Mouse (Mus musculus): Measurements from ENCODE around the gene Pet117. TPM values are rescaled to one million over a fixed set of nuclear protein-coding genes. Genes with fewer than 3 reads are reported as not detected.
"Not testable (repeated sequence)": the region's sequence is repeated elsewhere in the genome, so short reads cannot be mapped to it uniquely, and the experiment has no call there.

Gene Pet117
- polyA plus RNA-seq, 1 experiment, result not detected

DNA sequence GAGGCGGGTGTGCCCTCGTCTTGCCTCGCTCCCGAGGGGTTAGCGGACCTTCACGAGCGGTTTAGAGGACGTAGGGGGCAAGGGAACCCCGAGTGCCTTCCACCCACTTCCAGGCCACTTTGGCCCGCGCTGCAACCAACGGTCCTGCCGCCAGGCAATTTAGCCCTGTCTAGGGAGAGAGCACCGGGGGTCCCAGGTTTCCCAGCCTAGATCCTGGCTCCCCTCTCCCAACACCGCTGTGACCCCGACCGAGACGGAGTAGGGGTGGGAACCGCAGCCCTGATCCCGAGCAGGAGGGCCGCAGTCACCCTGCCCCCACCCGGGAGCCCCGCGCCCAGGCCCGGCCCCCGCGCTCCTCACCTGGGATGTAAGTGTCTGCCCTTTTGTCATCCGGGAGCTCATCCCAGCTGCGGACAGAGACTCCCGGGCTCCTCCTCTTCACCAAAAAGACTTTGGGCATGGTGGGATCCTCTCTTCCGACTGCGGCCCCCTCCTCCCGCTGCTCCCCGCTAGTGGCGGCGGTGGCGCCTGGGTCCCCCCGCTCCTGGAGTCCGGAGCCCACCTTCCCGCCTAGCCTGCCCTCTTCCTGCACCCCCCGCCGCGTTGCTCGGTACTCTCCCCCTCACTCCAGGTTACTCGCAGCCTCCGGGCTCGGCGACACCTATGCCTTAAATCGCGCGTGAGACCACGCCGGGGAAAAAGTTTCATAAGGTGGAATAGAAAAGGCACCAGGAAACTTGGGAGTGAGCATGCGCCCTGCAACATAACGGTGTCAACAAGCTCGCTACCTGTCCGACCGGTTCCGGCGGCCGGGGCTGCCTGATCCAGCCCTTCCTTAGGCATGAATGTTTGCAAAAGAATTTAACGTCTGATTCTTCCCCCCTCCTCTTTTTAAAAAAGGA, 37.1 kb upstream of the Pet117 start, which contains the start of gene Ovol2:
Gene Ovol2 (minus strand): TSS at position 746 of the 902 bp plus-strand sequence.
- TF ChIP-seq CTCF (IDR thresholded peaks at IDR 0.05; ENCODE audit: extremely low read depth, insufficient read length, insufficient replicate concordance, low read depth, low read length) (no peak), POLR2A (IDR thresholded peaks at IDR 0.05; ENCODE audit: low read depth, low read length) (no peak)
- Histone ChIP-seq H3K4me3 (ENCODE audit: low read depth, low read length) (peak within 1 kb of the TSS; percentile 79), H3K36me3 (ENCODE audit: control insufficient read depth, insufficient read depth, low read length) (no peaks in the 10 kb centered on the region), H3K27ac (ENCODE audit: insufficient read depth, low read depth, low read length) (peak within 1 kb of the TSS; percentile 78), H3K27me3 (ENCODE audit: control insufficient read depth, insufficient read depth, low read length) (0 out of 2 replicates have a peak, but pooled peaks cover 2% of the 10 kb centered on the region), H3K4me1 (ENCODE audit: control insufficient read depth, insufficient read depth, insufficient read length, low read length) (peaks cover 7% of the 10 kb centered on the region)
- WGBS, result under 1% methylated on average over 62 of the region's 62 CpGs

DNA sequence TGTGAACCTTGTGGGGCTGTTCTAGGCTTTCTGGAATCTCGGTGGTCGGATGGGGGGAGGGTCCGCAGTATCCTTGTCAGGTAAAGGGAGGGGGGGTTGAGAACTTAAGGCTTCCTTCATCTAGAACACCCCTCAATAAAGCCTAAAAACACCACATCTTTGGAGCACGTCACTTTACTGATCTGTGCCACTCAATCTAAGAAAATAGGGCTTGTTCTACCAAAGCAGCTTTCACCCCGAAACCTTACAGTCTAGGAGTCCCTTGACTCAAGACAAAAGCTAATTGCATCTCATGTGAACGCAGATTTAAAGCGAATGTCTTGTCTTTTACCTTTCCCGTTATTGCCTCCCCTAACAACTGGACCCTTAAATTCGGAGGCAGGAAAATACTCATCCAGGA, 36.3 kb upstream of the Pet117 start:
- H3K4me3 ChIP-seq (ENCODE audit: low read depth, low read length), result peak overlapping the region; percentile 79
- TF ChIP-seq POLR2A (IDR thresholded peaks at IDR 0.05; ENCODE audit: low read depth, low read length) (no peak), CTCF (IDR thresholded peaks at IDR 0.05; ENCODE audit: extremely low read depth, insufficient read length, insufficient replicate concordance, low read depth, low read length) (no peak)
- H3K27me3 ChIP-seq (ENCODE audit: control insufficient read depth, insufficient read depth, low read length), result 0 out of 2 replicates have a peak, but pooled peaks cover 2% of the 10 kb centered on the region
- H3K4me1 ChIP-seq (ENCODE audit: control insufficient read depth, insufficient read depth, insufficient read length, low read length), result peaks cover 7% of the 10 kb centered on the region
- WGBS, result 9% methylated on average over 9 of the region's 9 CpGs
- H3K27ac ChIP-seq (ENCODE audit: insufficient read depth, low read depth, low read length), result no peak overlapping the region
- no peaks in the 10 kb centered on the region for H3K36me3 ChIP-seq (ENCODE audit: control insufficient read depth, insufficient read depth, low read length)

DNA sequence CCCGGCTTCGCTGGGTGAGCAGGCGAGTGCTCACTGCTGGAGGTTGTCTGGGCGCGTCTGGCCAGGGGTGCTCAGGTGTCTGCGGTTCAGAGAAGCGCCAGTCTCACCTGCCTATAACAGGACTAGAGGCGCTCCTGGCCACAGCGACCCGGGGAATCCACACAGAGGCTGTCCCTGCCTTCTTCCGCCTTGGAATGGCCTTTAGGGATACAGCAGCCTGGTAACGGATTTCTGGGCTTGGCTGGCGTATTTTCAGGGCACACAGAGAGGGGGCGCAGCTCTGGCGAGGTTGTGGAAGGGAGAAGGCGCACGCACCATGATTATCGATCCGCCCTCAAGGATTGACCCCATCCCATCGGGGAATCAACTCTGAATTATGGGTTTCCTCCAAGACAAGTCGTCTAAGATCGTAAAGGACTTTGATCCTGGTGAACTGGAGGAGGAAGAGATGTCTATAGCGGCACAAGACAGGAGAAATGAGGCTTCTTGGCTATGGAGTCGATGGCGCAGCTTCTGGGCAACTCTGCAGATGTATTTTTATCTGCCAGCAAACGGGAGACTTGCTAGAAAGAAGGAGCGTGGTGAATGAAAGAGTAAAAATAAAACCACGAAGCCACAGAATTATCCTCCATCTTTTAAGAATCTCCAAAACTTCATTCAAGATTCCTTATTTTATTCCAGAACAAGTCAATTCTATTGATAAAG, 35.5 kb upstream of the Pet117 start:
- Histone ChIP-seq H3K36me3 (ENCODE audit: control insufficient read depth, insufficient read depth, low read length) (no peaks in the 10 kb centered on the region), H3K4me3 (ENCODE audit: low read depth, low read length) (peak overlapping the region; percentile 54), H3K27ac (ENCODE audit: insufficient read depth, low read depth, low read length) (no peak overlapping the region), H3K27me3 (ENCODE audit: control insufficient read depth, insufficient read depth, low read length) (0 out of 2 replicates have a peak, but pooled peaks cover 2% of the 10 kb centered on the region), H3K4me1 (ENCODE audit: control insufficient read depth, insufficient read depth, insufficient read length, low read length) (peaks cover 7% of the 10 kb centered on the region)
- 9% methylated on average over 28 of the region's 28 CpGs for WGBS
- peak; percentile 32; the same call in 1 of the 2 replicates for TF ChIP-seq CTCF (IDR thresholded peaks at IDR 0.05; ENCODE audit: extremely low read depth, insufficient read length, insufficient replicate concordance, low read depth, low read length)
- no peak for TF ChIP-seq POLR2A (IDR thresholded peaks at IDR 0.05; ENCODE audit: low read depth, low read length)

DNA sequence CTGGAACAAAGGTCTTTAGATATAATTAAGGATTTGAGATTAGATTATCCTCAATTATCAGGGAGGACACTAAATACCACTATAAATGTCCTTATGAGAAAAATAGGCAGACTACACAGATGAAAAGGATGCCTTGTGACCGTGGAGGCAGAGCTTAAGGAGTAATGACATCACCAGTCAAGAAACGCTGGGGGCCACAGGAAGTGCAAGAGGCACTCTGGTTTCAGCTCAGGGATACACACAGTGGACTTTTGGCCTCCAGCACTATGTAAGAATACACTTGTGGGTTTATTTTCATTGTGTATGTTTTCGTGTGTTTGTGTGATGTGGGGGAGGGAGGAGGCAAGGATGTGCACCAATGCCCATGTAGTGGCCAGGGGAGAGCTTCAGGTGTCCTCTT, 31.6 kb upstream of the Pet117 start:
- Histone ChIP-seq H3K27me3 (ENCODE audit: control insufficient read depth, insufficient read depth, low read length) (0 out of 2 replicates have a peak, but pooled peaks cover 2% of the 10 kb centered on the region), H3K4me1 (ENCODE audit: control insufficient read depth, insufficient read depth, insufficient read length, low read length) (peaks cover 4% of the 10 kb centered on the region), H3K4me3 (ENCODE audit: low read depth, low read length) (no peak overlapping the region), H3K36me3 (ENCODE audit: control insufficient read depth, insufficient read depth, low read length) (no peaks in the 10 kb centered on the region), H3K27ac (ENCODE audit: insufficient read depth, low read depth, low read length) (no peak overlapping the region)
- TF ChIP-seq CTCF (IDR thresholded peaks at IDR 0.05; ENCODE audit: extremely low read depth, insufficient read length, insufficient replicate concordance, low read depth, low read length) (no peak), POLR2A (IDR thresholded peaks at IDR 0.05; ENCODE audit: low read depth, low read length) (no peak)
- 34% methylated on average over 3 of the region's 3 CpGs for WGBS

DNA sequence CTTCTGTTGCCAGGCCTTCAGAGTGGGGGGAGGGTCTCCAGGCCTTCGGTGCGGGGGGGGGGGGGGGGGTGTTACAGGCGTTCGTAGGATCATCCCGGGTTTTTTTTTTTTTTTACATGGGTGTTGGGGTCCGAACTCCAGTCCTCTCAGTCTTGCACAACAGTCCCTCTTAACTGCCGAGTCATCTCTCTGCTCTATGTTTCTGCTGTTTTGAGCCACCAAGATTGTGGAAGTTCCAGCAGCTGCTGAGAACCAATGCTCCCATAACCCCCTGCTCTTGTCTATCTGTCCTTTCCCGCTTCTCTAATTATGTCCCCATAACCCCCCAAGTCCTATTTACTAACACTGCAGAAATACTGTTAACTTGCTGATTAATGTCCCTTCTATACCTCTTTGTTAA, 31.1 kb upstream of the Pet117 start:
- no peaks in the 10 kb centered on the region for H3K36me3 ChIP-seq (ENCODE audit: control insufficient read depth, insufficient read depth, low read length)
- H3K27ac ChIP-seq (ENCODE audit: insufficient read depth, low read depth, low read length), result no peak overlapping the region
- peaks cover 4% of the 10 kb centered on the region; the same call in 1 of the 2 replicates for H3K4me1 ChIP-seq (ENCODE audit: control insufficient read depth, insufficient read depth, insufficient read length, low read length)
- TF ChIP-seq CTCF (IDR thresholded peaks at IDR 0.05; ENCODE audit: extremely low read depth, insufficient read length, insufficient replicate concordance, low read depth, low read length) (no peak), POLR2A (IDR thresholded peaks at IDR 0.05; ENCODE audit: low read depth, low read length) (no peak)
- 0 out of 2 replicates have a peak, but pooled peaks cover 2% of the 10 kb centered on the region for H3K27me3 ChIP-seq (ENCODE audit: control insufficient read depth, insufficient read depth, low read length)
- no peak overlapping the region for H3K4me3 ChIP-seq (ENCODE audit: low read depth, low read length)
- WGBS, result 62% methylated on average over 8 of the region's 8 CpGs

DNA sequence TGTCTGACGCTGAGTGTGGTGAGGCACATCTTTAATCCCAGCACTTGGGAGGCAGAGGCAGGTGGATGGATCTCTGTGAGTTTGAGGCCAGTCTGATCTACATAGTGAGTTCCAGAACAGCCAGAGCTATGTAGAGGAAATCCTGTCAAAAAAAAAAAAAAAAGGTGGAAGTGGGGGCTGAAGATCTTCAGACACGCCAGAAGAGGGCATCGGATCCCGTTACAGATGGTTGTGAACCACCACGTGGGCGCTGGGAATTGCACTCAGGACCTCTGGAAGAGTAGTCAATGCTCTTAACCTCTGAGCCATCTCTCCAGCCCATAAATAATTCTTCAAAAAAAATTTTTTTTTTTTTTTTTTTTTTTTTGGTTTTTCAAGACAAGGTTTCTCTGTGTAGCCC, 30.6 kb upstream of the Pet117 start:
- not testable (repeated sequence) for H3K4me1 ChIP-seq (ENCODE audit: control insufficient read depth, insufficient read depth, insufficient read length, low read length); H3K27ac ChIP-seq (ENCODE audit: insufficient read depth, low read depth, low read length); H3K27me3 ChIP-seq (ENCODE audit: control insufficient read depth, insufficient read depth, low read length); H3K36me3 ChIP-seq (ENCODE audit: control insufficient read depth, insufficient read depth, low read length); H3K4me3 ChIP-seq (ENCODE audit: low read depth, low read length)
- 88% methylated on average over 6 of the region's 6 CpGs for WGBS

DNA sequence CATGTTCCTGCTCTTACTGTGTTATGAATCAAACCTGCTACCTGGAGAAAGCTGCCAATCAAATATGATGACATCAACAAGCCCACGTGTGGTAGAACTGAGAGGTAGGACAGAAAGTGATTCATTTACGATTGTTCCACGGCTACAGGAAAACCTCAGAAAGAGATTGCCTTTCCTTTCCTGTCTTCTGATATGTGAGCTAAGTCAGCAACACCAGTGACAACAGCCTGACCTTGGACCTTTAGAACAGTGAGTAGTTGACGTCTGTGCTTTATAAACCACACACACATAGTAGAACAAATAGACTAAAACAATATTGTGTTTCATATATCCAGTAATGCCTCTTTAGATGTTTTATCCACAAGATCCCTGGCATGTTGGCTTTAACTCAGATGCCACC, 25.6 kb upstream of the Pet117 start:
- TF ChIP-seq POLR2A (IDR thresholded peaks at IDR 0.05; ENCODE audit: low read depth, low read length), result no peak
- H3K36me3 ChIP-seq (ENCODE audit: control insufficient read depth, insufficient read depth, low read length), result no peaks in the 10 kb centered on the region
- peaks cover 3% of the 10 kb centered on the region; the same call in 1 of the 2 replicates for H3K4me1 ChIP-seq (ENCODE audit: control insufficient read depth, insufficient read depth, insufficient read length, low read length)
- no peak overlapping the region for H3K4me3 ChIP-seq (ENCODE audit: low read depth, low read length)
- H3K27ac ChIP-seq (ENCODE audit: insufficient read depth, low read depth, low read length), result 0 out of 2 replicates have a peak overlapping the region, but pooled peaks have one; percentile 1
- no peaks in the 10 kb centered on the region for H3K27me3 ChIP-seq (ENCODE audit: control insufficient read depth, insufficient read depth, low read length)
- WGBS, result 21% methylated on average over 4 of the region's 4 CpGs
